Mouse (Mus musculus) gastrocnemius, postnatal 14 days (tissue): ENCODE measurements around the gene Dlg2. TPM values are rescaled to one million over a fixed set of nuclear protein-coding genes. Genes with fewer than 3 reads are reported as not detected.

Experiments
- DNase-seq: peaks from one replicate; pipeline ENCODE4 v3.0.0; 2021; ENCODE audit warnings: mixed read lengths
- intact Hi-C: fragments of 180-260 bp; cut with DNase I; formaldehyde crosslinking; loops from one replicate; pipeline ENCODE4 v1.15.1; 2025; ENCODE audit warnings: low total_unique reads
- total RNA-seq, 2 experiments: library from RNA; stranded (reverse); gene quantifications; 2 replicates each; pipeline ENCODE4 v1.2.3; 2021

The Dlg2 gene
- total RNA-seq, 2 experiments from 2014 or later, result 0.51 to 0.69 TPM

DNA sequence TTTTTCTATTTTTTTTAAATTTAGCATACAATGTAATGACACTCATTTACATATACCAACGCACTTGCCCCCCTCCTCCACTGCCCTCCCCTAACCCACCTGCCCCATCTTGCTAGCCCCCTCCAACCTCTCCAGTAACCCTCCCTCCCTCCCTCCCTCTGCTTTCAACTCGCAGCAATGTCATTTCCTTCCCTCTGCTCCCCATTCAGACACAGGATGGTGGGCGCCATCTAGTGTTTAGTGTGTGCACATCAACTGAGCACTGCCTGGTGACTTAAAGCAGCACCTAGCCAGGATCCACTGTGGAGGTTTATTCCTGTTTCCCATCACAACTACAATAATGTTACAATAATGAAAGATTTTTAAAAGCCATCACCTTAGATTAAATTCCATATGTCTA, 1617.4 kb downstream of the Dlg2 start:
- DNase-seq, result peak; percentile 42
- intact Hi-C loops, result no loop called here

DNA sequence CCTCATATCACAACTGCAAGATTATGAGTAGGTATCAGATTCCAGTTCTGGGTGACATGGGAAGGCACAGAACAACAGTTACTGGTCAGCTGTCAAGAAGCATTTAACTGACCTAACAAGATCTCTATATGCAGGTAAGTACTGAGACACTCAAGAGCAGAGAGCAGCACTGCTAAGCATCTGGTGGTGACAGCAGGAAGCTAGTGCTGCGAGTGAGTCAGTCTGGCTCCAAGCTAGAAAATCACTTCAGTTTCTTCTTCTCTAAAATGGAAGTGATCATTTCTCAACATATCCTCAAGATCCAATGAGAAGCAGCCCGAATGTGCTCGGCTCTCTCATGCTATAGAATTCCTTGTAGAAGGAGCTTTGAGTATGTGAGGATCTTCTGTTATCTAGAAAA, 1618.7 kb downstream of the Dlg2 start:
- intact Hi-C loops, result no loop called here
- DNase-seq, result no peak

- intact Hi-C loops, result loop anchor here (5.0 kb wide), 1 partner anchor 446 kb away; no protein-coding TSS in a partner anchor
- no peak for DNase-seq
These were observed 1624.4 kb downstream of the Dlg2 start for GRCm38 (mm10) chr7:92100847-92101246.

GRCm38 (mm10) chr7:92102892-92103543, 1626.5 kb downstream of the Dlg2 start:
- intact Hi-C loops, result loop anchor here (1.0 to 5.0 kb wide), 2 partner anchors 220 to 444 kb away; no protein-coding TSS in a partner anchor
- peak; percentile 9 for DNase-seq

DNA sequence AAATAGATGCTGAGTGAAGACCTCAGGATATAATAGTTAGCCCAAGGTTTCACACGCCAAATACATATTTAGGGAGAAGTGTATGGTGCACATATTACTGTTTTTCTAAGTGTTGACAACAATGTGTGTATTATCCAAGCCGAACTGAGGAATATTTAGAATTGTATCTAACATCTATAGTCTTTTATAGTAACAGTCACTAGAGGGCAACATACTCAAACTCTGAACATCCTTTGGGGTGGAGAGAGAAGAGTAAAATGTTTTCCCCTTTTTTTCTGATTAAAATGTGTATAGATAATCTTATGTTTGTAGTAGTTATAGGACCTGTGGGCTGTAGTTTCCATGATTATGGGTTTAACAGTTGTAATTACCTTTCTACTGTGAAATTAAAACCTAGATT, 1629.0 kb downstream of the Dlg2 start:
- DNase-seq, result no peak

GRCm38 (mm10) chr7:92105956-92106355, 1629.5 kb downstream of the Dlg2 start:
- intact Hi-C loops, result no loop called here
- no peak for DNase-seq

More for the DNA sequence above, 1629.0 kb downstream of the Dlg2 start:
- intact Hi-C loops, result no loop called here

DNA sequence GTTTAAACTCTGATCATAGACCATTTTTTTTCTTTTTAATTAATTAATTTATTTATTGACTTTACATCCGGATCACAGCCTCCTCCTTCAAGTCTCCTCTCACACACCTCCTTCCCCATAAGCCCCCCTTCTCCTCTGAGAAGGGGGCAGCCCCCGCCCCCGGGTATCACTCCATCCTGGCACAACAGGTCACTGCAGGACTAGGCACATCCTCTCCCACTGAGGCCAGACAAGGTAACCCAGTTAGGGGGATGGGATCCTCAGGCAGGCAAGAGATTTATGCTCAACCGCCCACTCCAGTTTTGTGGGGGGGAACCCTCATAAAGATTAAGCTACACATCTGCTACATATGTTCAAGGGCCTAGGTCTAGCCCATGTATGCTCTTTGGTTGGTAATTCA, 1636.6 kb downstream of the Dlg2 start:
- intact Hi-C loops, result no loop called here
- no peak for DNase-seq

GRCm38 (mm10) chr7:92115237-92115871, 1638.9 kb downstream of the Dlg2 start:
- intact Hi-C loops, result no loop called here
- DNase-seq, result no peak

GRCm38 (mm10) chr7:92123276-92123675, 1646.8 kb downstream of the Dlg2 start:
- no peak for DNase-seq
- intact Hi-C loops, result no loop called here

DNA sequence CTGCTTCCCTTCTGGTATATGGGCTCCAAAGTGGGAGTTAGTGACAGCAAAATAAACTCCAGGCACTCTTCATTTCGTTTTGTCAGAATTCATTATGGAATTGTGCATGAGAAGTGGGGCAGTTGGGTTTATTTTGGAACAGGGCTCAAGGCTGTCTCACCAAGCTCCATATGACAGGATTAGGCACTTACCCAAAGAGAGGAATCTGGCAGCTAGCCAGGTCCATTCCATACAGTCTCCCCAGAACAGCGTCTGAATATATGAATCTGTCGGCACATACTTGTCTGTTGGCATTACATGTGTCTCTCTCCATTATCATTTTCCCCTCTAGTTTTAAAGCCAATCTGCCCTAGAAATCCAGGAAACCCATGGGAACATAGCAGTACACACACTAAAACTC, 1649.4 kb downstream of the Dlg2 start:
- DNase-seq, result no peak
- intact Hi-C loops, result no loop called here

GRCm38 (mm10) chr7:92134301-92134700, 1657.8 kb downstream of the Dlg2 start:
- no peak for DNase-seq
- intact Hi-C loops, result no loop called here

GRCm38 (mm10) chr7:92135624-92136023, 1659.2 kb downstream of the Dlg2 start:
- DNase-seq, result no peak
- intact Hi-C loops, result no loop called here

DNA sequence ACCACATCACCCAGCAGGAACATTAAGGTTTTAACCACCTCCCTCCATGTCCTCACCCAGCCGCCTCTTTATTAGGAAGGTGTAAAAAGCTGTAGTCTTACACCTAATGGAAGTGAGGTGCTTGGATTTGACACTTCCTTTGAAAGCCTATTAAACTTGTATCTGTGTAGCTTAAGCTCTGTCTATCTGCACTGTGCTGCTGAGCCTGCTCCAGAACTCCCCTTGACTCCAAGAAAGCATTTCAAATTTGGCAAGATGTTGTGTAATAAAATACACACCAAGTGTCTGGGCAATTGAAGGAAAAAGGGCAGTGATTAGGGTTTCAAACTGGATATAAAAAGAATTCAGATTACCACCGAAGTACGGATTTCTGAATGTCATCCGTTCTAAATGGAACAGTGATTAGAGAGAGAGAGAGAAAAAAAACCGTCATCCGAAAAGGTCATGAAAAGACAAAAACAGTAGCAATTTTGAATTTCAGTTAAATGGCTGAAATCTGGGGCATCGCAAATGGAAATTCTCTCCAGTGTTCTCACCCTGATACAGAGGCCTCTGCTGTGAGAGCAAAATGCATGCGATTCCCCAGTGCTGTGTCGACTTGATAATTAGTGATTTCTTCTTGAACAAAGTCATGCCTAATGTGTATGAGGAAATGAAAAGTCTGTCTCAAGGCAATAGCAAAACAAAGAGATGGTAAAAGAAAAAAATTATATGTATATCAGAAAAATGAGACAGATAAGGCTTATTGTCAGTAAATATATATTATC, 1663.8 kb downstream of the Dlg2 start:
- intact Hi-C loops, result no loop called here
- no peak for DNase-seq

- intact Hi-C loops, result no loop called here
- DNase-seq, result no peak
These were observed 1671.0 kb downstream of the Dlg2 start for GRCm38 (mm10) chr7:92147499-92147898.

- intact Hi-C loops, result no loop called here
These were observed 1674.3 kb downstream of the Dlg2 start for GRCm38 (mm10) chr7:92150768-92151167.

DNA sequence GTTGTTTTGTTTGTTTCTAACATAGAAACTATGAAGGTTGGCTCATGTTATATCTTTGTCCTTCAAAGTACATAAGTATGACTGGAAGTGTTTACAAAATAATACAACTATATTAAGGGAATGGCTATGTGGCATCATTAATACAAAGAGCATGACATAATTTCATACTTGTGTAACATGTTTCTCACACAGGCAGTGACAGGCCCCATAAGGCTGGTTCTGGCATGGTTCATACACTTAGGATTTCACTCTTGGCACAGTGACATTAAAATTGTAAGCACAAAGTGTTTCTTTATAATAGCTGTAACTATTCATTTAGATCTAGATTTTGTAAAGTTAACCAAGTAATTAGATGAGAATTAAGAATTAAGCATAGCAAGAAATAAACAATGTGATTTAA, 1678.1 kb downstream of the Dlg2 start:
- intact Hi-C loops, result no loop called here
- no peak for DNase-seq

More at GRCm38 (mm10) chr7:92150768-92151167, 1674.3 kb downstream of the Dlg2 start:
- no peak for DNase-seq

GRCm38 (mm10) chr7:92163150-92163549, 1686.7 kb downstream of the Dlg2 start:
- no peak for DNase-seq
- intact Hi-C loops, result no loop called here

- intact Hi-C loops, result no loop called here
- DNase-seq, result no peak
These were observed 1687.8 kb downstream of the Dlg2 start for GRCm38 (mm10) chr7:92164316-92164715.

DNA sequence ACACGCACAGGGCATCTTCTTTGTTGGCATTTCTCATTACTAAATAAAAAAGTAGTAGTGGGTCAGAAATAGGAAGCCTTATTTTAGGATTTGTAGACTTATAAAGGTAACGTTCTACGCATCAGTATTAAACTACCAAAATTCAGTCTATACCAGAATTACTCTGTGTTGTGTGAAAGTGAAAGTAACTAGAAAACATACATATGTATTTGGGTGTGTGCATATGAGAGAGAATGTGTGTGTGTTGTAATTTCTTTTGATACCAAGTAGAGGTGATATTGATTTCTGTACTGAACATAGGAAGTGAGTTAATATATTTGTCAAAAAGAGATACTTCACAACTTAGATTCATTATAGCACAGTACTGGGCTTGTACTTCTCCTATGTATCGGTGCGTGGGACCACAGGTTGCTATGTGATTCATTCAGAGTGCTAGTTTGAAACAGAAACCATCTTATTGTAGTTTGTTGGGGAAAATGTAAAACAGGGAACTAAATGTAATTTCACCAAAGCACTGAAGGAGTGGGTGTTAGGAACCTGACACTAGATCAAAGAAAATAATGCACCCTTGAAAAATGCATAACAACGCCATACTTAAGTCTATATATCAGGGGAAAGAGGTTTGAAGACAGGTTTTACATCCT, 1688.5 kb downstream of the Dlg2 start:
- no peak for DNase-seq
- intact Hi-C loops, result no loop called here

DNA sequence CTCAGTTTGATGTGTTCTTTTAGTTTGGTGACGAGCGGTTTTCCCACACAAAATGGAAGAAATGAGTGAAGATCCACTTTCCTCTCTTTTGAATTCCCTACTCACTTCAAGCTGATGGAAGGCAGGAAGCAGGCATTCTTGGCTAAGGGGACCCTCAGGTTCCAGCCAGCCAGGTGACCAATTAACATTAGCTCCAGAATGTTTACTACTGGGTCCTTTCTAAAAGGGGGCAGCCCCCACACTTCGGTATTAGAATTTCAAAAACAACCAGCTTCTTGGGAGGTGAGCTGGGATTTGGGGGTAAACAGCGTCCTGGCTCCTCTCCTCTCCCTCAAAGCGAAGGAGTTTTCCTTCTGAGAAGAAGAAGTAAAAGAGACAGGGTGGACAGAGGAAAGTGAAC, 1703.6 kb downstream of the Dlg2 start:
- intact Hi-C loops, result no loop called here
- DNase-seq, result no peak
